ENCODE assay signal across 10 mouse cellular contexts in genomic region chr7:115865979-115866697, GRCm38 (mm10).
DNase-seq lines count a peak whose midpoint lies in the region; ATAC-seq and TF ChIP-seq lines count a peak whose summit lies in the region.
"Had no signal": no experiment of that assay in that cellular context is flagged by ENCODE, and none has a peak within 500 bp of the region (broad histone marks: within the 10 kb centered on the region; RNA-seq: fewer than 3 reads in every experiment).

No protein-coding gene starts in this region.

- H3K9ac ChIP-seq in hindbrain, embryonic 14.5 days = no peak overlapping the region
- H3K9ac ChIP-seq in midbrain, postnatal 0 days (replicated peaks; ENCODE audit: low read length, poor library complexity, severe bottlenecking) = no peak overlapping the region
- H3K9ac ChIP-seq: hindbrain, embryonic 15.5 days had no signal

- no peaks in the 10 kb centered on the region for H3K27me3 ChIP-seq in hindbrain, embryonic 14.5 days (ENCODE audit: control insufficient read depth, insufficient read depth, low read length)
- H3K27me3 ChIP-seq in midbrain, postnatal 0 days (ENCODE audit: insufficient read depth, low read length) = no peaks in the 10 kb centered on the region
- H3K27me3 ChIP-seq: hindbrain, embryonic 15.5 days; megakaryocyte, embryonic 14.5 days had no signal

- no peaks in the 10 kb centered on the region for H3K9me3 ChIP-seq in hindbrain, embryonic 14.5 days (ENCODE audit: control insufficient read depth, low read length)
- no peaks in the 10 kb centered on the region for H3K9me3 ChIP-seq in midbrain, postnatal 0 days (ENCODE audit: low read length)
- H3K9me3 ChIP-seq: hindbrain, embryonic 15.5 days; megakaryocyte, embryonic 14.5 days had no signal

- intact Hi-C loops in left cerebral cortex, postnatal 36 days (cut with DNase I) = no loop called here

- H3K27ac ChIP-seq in hindbrain, embryonic 14.5 days = no peak overlapping the region
- no peak overlapping the region for H3K27ac ChIP-seq in midbrain, postnatal 0 days (ENCODE audit: low read depth, low read length)
- H3K27ac ChIP-seq: hindbrain, embryonic 15.5 days had no signal

- no peaks in the 10 kb centered on the region for H3K36me3 ChIP-seq in hindbrain, embryonic 14.5 days (replicated peaks; ENCODE audit: control insufficient read depth, insufficient read depth)
- no peaks in the 10 kb centered on the region for H3K36me3 ChIP-seq in midbrain, postnatal 0 days (ENCODE audit: insufficient read depth, low read length)
- H3K36me3 ChIP-seq: hindbrain, embryonic 15.5 days had no signal

- 10% methylated on average over 9 of the region's 9 CpGs for whole genome bisulfite sequencing in hindbrain, embryonic 14.5 days
- WGBS in midbrain, postnatal 0 days = 20% methylated on average over 9 of the region's 9 CpGs

- H3K4me1 ChIP-seq in hindbrain, embryonic 14.5 days (replicated peaks; ENCODE audit: control insufficient read depth, insufficient read depth, low read length) = peaks cover 19% of the 10 kb centered on the region
- H3K4me1 ChIP-seq in midbrain, postnatal 0 days (ENCODE audit: insufficient read depth, low read length) = no peaks in the 10 kb centered on the region; the same call in 1 of the 2 replicates

- peak; percentile 2 to 3 for DNase-seq in left cerebral cortex, adult 9 months (ENCODE audit: low spot score in 2 of 2)
- DNase-seq in left cerebral cortex, postnatal 36 days (ENCODE audit: low spot score in 2 of 2) = no peak
- DNase-seq in embryo, embryonic 10.5 days (ENCODE audit: low spot score) = peak; percentile 65
- DNase-seq in hindbrain, embryonic 14.5 days (ENCODE audit: low spot score) = no peak
- DNase-seq in midbrain, postnatal 0 days (ENCODE audit: low spot score) = peak; percentile 7
- DNase-seq in cerebellum, postnatal 14 days = no peak
- DNase-seq in ovary, adult 18-20 months (ENCODE audit: low spot score) = no peak

- no peak for TF ChIP-seq CTCF in midbrain, postnatal 0 days (IDR thresholded peaks at IDR 0.05)

- peak; percentile 53; the same call in 1 of the 2 replicates for ATAC-seq in hindbrain, embryonic 14.5 days (ENCODE audit: low FRiP score)
- ATAC-seq in midbrain, postnatal 0 days (ENCODE audit: low FRiP score) = no peak
- ATAC-seq in inflammation-experienced regulatory T-cells, adult 6 months = no peak

- no peak overlapping the region for H3K4me2 ChIP-seq in hindbrain, embryonic 14.5 days (replicated peaks)
- H3K4me2 ChIP-seq in midbrain, postnatal 0 days (ENCODE audit: low read depth, low read length, poor library complexity, severe bottlenecking) = no peak overlapping the region
- H3K4me2 ChIP-seq: hindbrain, embryonic 15.5 days had no signal

- H3K4me3 ChIP-seq in hindbrain, embryonic 14.5 days (replicated peaks; ENCODE audit: low read length) = no peak overlapping the region
- H3K4me3 ChIP-seq in midbrain, postnatal 0 days (ENCODE audit: low read depth, low read length) = no peak overlapping the region
- H3K4me3 ChIP-seq: hindbrain, embryonic 15.5 days; megakaryocyte, embryonic 14.5 days had no signal

Comparison
In these comparisons a context has a peak if more than half of its experiments do, and no peak if none do; other contexts are left out.
1. DNase-seq: peak in left cerebral cortex, adult 9 months (2 of 2), embryo, embryonic 10.5 days (single experiment) and midbrain, postnatal 0 days (single experiment); none in left cerebral cortex, postnatal 36 days (0 of 2), hindbrain, embryonic 14.5 days (single experiment), cerebellum, postnatal 14 days (0 of 2) and ovary, adult 18-20 months (single experiment).